Mouse (Mus musculus) stomach, embryonic 14.5 days (tissue): ENCODE data around the gene Kctd13. TPM values are rescaled to one million over a fixed set of nuclear protein-coding genes. Genes with fewer than 3 reads are reported as not detected.

Experiments
- ATAC-seq: fragments of 200-750 bp; cut with Nextera tagmentation; 2 replicates; pipeline ENCODE4 v1.8.0; 2017; ENCODE audit warnings: low read depth, moderate TSS enrichment; ENCODE audit not compliant: insufficient number of reproducible peaks, insufficient read depth, low FRiP score
- H3K27ac ChIP-seq: fragments of 300-500 bp; sonication (generic); 2 replicates; pipeline ENCODE4 v1.5.1; 2014; ENCODE audit warnings: mild to moderate bottlenecking, low read length, moderate library complexity, mixed read lengths
- H3K27me3 ChIP-seq: fragments of 300-500 bp; sonication (generic); 2 replicates; pipeline ENCODE4 v1.6.1; 2014; ENCODE audit warnings: low read length, control low read depth, mixed read lengths; ENCODE audit not compliant: control insufficient read depth, insufficient read depth
- H3K36me3 ChIP-seq: fragments of 300-500 bp; sonication (generic); 2 replicates; pipeline ENCODE4 v1.6.1; 2014; ENCODE audit warnings: mild to moderate bottlenecking, control low read depth, low read length, moderate library complexity, mixed read lengths; ENCODE audit not compliant: control insufficient read depth, insufficient read depth
- H3K4me1 ChIP-seq: fragments of 300-500 bp; sonication (generic); 2 replicates; pipeline ENCODE4 v1.6.1; 2014; ENCODE audit warnings: low read length, control low read depth, mixed read lengths; ENCODE audit not compliant: control insufficient read depth, insufficient read depth
- H3K4me2 ChIP-seq: fragments of 300-500 bp; sonication (generic); replicated peaks from 2 replicates; pipeline ENCODE4 v1.6.1; 2014; ENCODE audit warnings: low read depth, low read length, control low read depth
- H3K4me3 ChIP-seq: fragments of 300-500 bp; sonication (generic); 2 replicates; pipeline ENCODE4 v1.5.1; 2014; ENCODE audit warnings: low read depth, low read length, control low read depth
- H3K9ac ChIP-seq: fragments of 300-500 bp; sonication (generic); replicated peaks from 2 replicates; pipeline ENCODE4 v1.6.1; 2014; ENCODE audit warnings: low read depth, mild to moderate bottlenecking, control low read depth, low read length, moderate library complexity, mixed read lengths
- H3K9me3 ChIP-seq: fragments of 300-500 bp; sonication (generic); 2 replicates; pipeline ENCODE4 v1.6.1; 2016; ENCODE audit warnings: low read depth, low read length, control low read depth; ENCODE audit not compliant: control insufficient read depth
- WGBS: fragments of 180-500 bp; shearing (Covaris S2); extraction: QIAGEN DNeasy Blood & Tissue Kit; methylation state at CpG from one replicate; pipeline ENCODE4 v1.1.7; 2014; 5-methylcytosine and 5-hydroxymethylcytosine counted together
- polyA plus RNA-seq: library from polyadenylated mRNA; unstranded; fragments of >200 nt; fragmentation: Nextera tagmentation; extraction: Ambion mirVana; gene quantifications from 2 replicates; pipeline ENCODE4 v1.2.1, GENCODE M21; 2014

The Kctd13 gene
- polyA plus RNA-seq, 1 experiment from 2014 or later, result 16.1 TPM

- ATAC-seq, result no peak
- H3K36me3 ChIP-seq, result no peaks in the 10 kb centered on the region
- H3K9me3 ChIP-seq, result no peaks in the 10 kb centered on the region
- H3K4me2 ChIP-seq, result no peak overlapping the region
- no peak overlapping the region for H3K4me3 ChIP-seq
- H3K27me3 ChIP-seq, result no peaks in the 10 kb centered on the region
- no peak overlapping the region for H3K9ac ChIP-seq
- H3K27ac ChIP-seq, result no peak overlapping the region
- 88% methylated on average over 4 of the region's 4 CpGs for WGBS
- H3K4me1 ChIP-seq, result no peaks in the 10 kb centered on the region
Measured at GRCm38 (mm10) chr7:126961965-126962364, 33.3 kb downstream of the Kctd13 start.

- no peak overlapping the region for H3K9ac ChIP-seq
- 29% methylated on average over 19 of the region's 19 CpGs for WGBS
- H3K4me2 ChIP-seq, result no peak overlapping the region
- ATAC-seq, result no peak
- no peaks in the 10 kb centered on the region for H3K27me3 ChIP-seq
- no peaks in the 10 kb centered on the region for H3K36me3 ChIP-seq
- H3K4me1 ChIP-seq, result no peaks in the 10 kb centered on the region
- no peak overlapping the region for H3K27ac ChIP-seq
- no peak overlapping the region for H3K4me3 ChIP-seq
- H3K9me3 ChIP-seq, result no peaks in the 10 kb centered on the region
Measured at GRCm38 (mm10) chr7:126963548-126964286, 35.0 kb downstream of the Kctd13 start.

- Histone ChIP-seq H3K4me1 (no peaks in the 10 kb centered on the region), H3K36me3 (no peaks in the 10 kb centered on the region), H3K9ac (no peak overlapping the region), H3K9me3 (no peaks in the 10 kb centered on the region), H3K27ac (no peak overlapping the region), H3K4me2 (no peak overlapping the region), H3K27me3 (no peaks in the 10 kb centered on the region), H3K4me3 (no peak overlapping the region)
- WGBS, result 59% methylated on average over 3 of the region's 3 CpGs
- ATAC-seq, result no peak
Measured at GRCm38 (mm10) chr7:126965568-126965967, 36.9 kb downstream of the Kctd13 start.

- Histone ChIP-seq H3K4me2 (no peak overlapping the region), H3K36me3 (no peaks in the 10 kb centered on the region), H3K27me3 (no peaks in the 10 kb centered on the region), H3K9me3 (no peaks in the 10 kb centered on the region), H3K4me3 (no peak overlapping the region), H3K4me1 (no peaks in the 10 kb centered on the region), H3K27ac (no peak overlapping the region), H3K9ac (no peak overlapping the region)
- 54% methylated on average over 6 of the region's 6 CpGs for WGBS
- no peak for ATAC-seq
Measured at GRCm38 (mm10) chr7:126967361-126967760, 38.7 kb downstream of the Kctd13 start.

GRCm38 (mm10) chr7:126975493-126975892 is 46.8 kb downstream of the Kctd13 start:
- WGBS, result 13% methylated on average over 8 of the region's 8 CpGs
- peak overlapping the region; percentile 96; the same call in 1 of the 2 replicates for H3K27ac ChIP-seq
- H3K4me2 ChIP-seq, result peak overlapping the region; percentile 54
- H3K9me3 ChIP-seq, result no peaks in the 10 kb centered on the region
- H3K9ac ChIP-seq, result 0 out of 2 replicates have a peak overlapping the region, but pooled peaks have one; percentile 98
- peak overlapping the region; percentile 100 for H3K4me3 ChIP-seq
- peaks cover 25% of the 10 kb centered on the region for H3K36me3 ChIP-seq
- ATAC-seq, result no peak; the same call in 1 of the 2 replicates
- peaks cover 4% of the 10 kb centered on the region; the same call in 1 of the 2 replicates for H3K4me1 ChIP-seq
- no peaks in the 10 kb centered on the region for H3K27me3 ChIP-seq

- H3K27ac ChIP-seq, result peak within 1 kb of the TSS; percentile 96
- H3K27me3 ChIP-seq, result no peaks in the 10 kb centered on the region
- 0% methylated on average over 1 of the region's 1 CpGs for WGBS
Measured at GRCm38 (mm10) chr7:126975893-126975949, 47.0 kb downstream of the Kctd13 start, which contains the start of gene Cdipt. Cdipt (plus strand) TSS chr7:126975914.

GRCm38 (mm10) chr7:126975950-126976866 is 47.5 kb downstream of the Kctd13 start, which contains the start of gene Cdiptos:
Cdiptos (minus strand) TSS chr7:126976098.
- Histone ChIP-seq H3K4me2 (peak within 1 kb of the TSS; percentile 54), H3K4me1 (peaks cover 4% of the 10 kb centered on the region; the same call in 1 of the 2 replicates), H3K9me3 (no peaks in the 10 kb centered on the region), H3K27me3 (no peaks in the 10 kb centered on the region), H3K27ac (peak within 1 kb of the TSS; percentile 96), H3K9ac (peak within 1 kb of the TSS; percentile 98), H3K4me3 (peak within 1 kb of the TSS; percentile 100), H3K36me3 (peaks cover 25% of the 10 kb centered on the region)
- peak; percentile 93 for ATAC-seq
- under 1% methylated on average over 53 of the region's 55 CpGs for WGBS

More at GRCm38 (mm10) chr7:126975893-126975949, 47.0 kb downstream of the Kctd13 start, which contains the start of gene Cdipt:
- H3K4me2 ChIP-seq, result peak within 1 kb of the TSS; percentile 54
- peaks cover 4% of the 10 kb centered on the region; the same call in 1 of the 2 replicates for H3K4me1 ChIP-seq
- peak within 1 kb of the TSS; percentile 100 for H3K4me3 ChIP-seq
- no peaks in the 10 kb centered on the region for H3K9me3 ChIP-seq
- no peak for ATAC-seq
- H3K9ac ChIP-seq, result peak within 1 kb of the TSS; percentile 98
- peaks cover 25% of the 10 kb centered on the region for H3K36me3 ChIP-seq

GRCm38 (mm10) chr7:126976878-126977459 is 48.3 kb downstream of the Kctd13 start:
- H3K9ac ChIP-seq, result peak overlapping the region; percentile 98
- H3K4me3 ChIP-seq, result peak overlapping the region; percentile 100
- peak overlapping the region; percentile 96; the same call in 1 of the 2 replicates for H3K27ac ChIP-seq
- H3K4me2 ChIP-seq, result peak overlapping the region; percentile 54
- peaks cover 25% of the 10 kb centered on the region for H3K36me3 ChIP-seq
- ATAC-seq, result no peak
- H3K27me3 ChIP-seq, result no peaks in the 10 kb centered on the region
- no peaks in the 10 kb centered on the region for H3K9me3 ChIP-seq
- WGBS, result 20% methylated on average over 14 of the region's 14 CpGs
- peaks cover 4% of the 10 kb centered on the region; the same call in 1 of the 2 replicates for H3K4me1 ChIP-seq
